Mouse (Mus musculus) sigmoid colon, adult 10 weeks (tissue): ENCODE data around the gene Akr1d1. TPM values are rescaled to one million over a fixed set of nuclear protein-coding genes. Genes with fewer than 3 reads are reported as not detected.

Experiments
- polyA plus RNA-seq: library from polyadenylated mRNA; stranded (reverse); fragments of 350-450 nt; fragmentation: Illumina TruSeq; extraction: RNeasy Lipid Tissue Mini Kit (QIAGEN cat#74804); gene quantifications from one replicate; pipeline ENCODE4 v1.2.3, GENCODE M21; 2014; ENCODE audit warnings: low read depth, low replicate concordance

Akr1d1 gene
- not detected for polyA plus RNA-seq

GRCm38 (mm10) chr6:37529940-37530339 lies at the start of gene Akr1d1:
Akr1d1 (plus strand) TSS chr6:37530173.

Other genes starting within 250 kb of the Akr1d1 start
- 0.41 TPM for gene Dgki, start 230.0 kb upstream of the Akr1d1 start, polyA plus RNA-seq
- 20.2 TPM for gene Creb3l2, start 88.0 kb upstream of the Akr1d1 start, polyA plus RNA-seq